Mouse (Mus musculus): ENCODE results near the gene Krtap5-4. TPM values are rescaled to one million over a fixed set of nuclear protein-coding genes. Genes with fewer than 3 reads are reported as not detected.
"Not testable (repeated sequence)": the region's sequence is repeated elsewhere in the genome, so short reads cannot be mapped to it uniquely, and the experiment has no call there.

The Krtap5-4 gene
- total and polyA plus RNA-seq, 2 experiments from 2014 or later: not detected

- not testable (repeated sequence) for H3K9ac ChIP-seq (replicated peaks; ENCODE audit: low read length, poor library complexity, severe bottlenecking); H3K27ac ChIP-seq (ENCODE audit: low read depth, low read length); H3K27me3 ChIP-seq (ENCODE audit: insufficient read depth, low read length); DNase-seq (ENCODE audit: low spot score); H3K9me3 ChIP-seq (ENCODE audit: low read length); H3K4me2 ChIP-seq (ENCODE audit: low read depth, low read length, poor library complexity, severe bottlenecking); H3K4me3 ChIP-seq (ENCODE audit: low read depth, low read length); H3K4me1 ChIP-seq (ENCODE audit: insufficient read depth, low read length); H3K36me3 ChIP-seq (ENCODE audit: insufficient read depth, low read length); ATAC-seq (ENCODE audit: low FRiP score)
- WGBS: 95% methylated on average over 1 of the region's 1 CpGs
These were observed 580 bp downstream of the Krtap5-4 start for GRCm38 (mm10) chr7:142303929-142304328.

GRCm38 (mm10) chr7:142314600-142315285 lies 11.4 kb downstream of the Krtap5-4 start:
- ATAC-seq (ENCODE audit: low FRiP score): no peak
- H3K4me2 ChIP-seq (ENCODE audit: low read depth, low read length, poor library complexity, severe bottlenecking): no peak overlapping the region
- H3K36me3 ChIP-seq (ENCODE audit: insufficient read depth, low read length): no peaks in the 10 kb centered on the region
- H3K9ac ChIP-seq (replicated peaks; ENCODE audit: low read length, poor library complexity, severe bottlenecking): no peak overlapping the region
- DNase-seq (ENCODE audit: low spot score): peak; percentile 42
- 27% methylated on average over 5 of the region's 5 CpGs for WGBS
- H3K9me3 ChIP-seq (ENCODE audit: low read length): no peaks in the 10 kb centered on the region
- no peak for TF ChIP-seq CTCF (IDR thresholded peaks at IDR 0.05)
- H3K4me1 ChIP-seq (ENCODE audit: insufficient read depth, low read length): no peaks in the 10 kb centered on the region
- H3K27ac ChIP-seq (ENCODE audit: low read depth, low read length): no peak overlapping the region
- H3K4me3 ChIP-seq (ENCODE audit: low read depth, low read length): no peak overlapping the region
- H3K27me3 ChIP-seq (ENCODE audit: insufficient read depth, low read length): no peaks in the 10 kb centered on the region

GRCm38 (mm10) chr7:142316558-142316957 lies 13.2 kb downstream of the Krtap5-4 start:
- peak; percentile 63; the same call in 1 of the 2 replicates for ATAC-seq (ENCODE audit: low FRiP score)
- TF ChIP-seq CTCF (IDR thresholded peaks at IDR 0.05): peak; percentile 93
- peak; percentile 74 for DNase-seq (ENCODE audit: low spot score)
- 44% methylated on average over 6 of the region's 6 CpGs for WGBS
- no peak overlapping the region for H3K27ac ChIP-seq (ENCODE audit: low read depth, low read length)
- H3K4me1 ChIP-seq (ENCODE audit: insufficient read depth, low read length): no peaks in the 10 kb centered on the region
- H3K27me3 ChIP-seq (ENCODE audit: insufficient read depth, low read length): no peaks in the 10 kb centered on the region
- no peak overlapping the region for H3K4me3 ChIP-seq (ENCODE audit: low read depth, low read length)
- H3K36me3 ChIP-seq (ENCODE audit: insufficient read depth, low read length): no peaks in the 10 kb centered on the region
- no peak overlapping the region for H3K9ac ChIP-seq (replicated peaks; ENCODE audit: low read length, poor library complexity, severe bottlenecking)
- no peaks in the 10 kb centered on the region for H3K9me3 ChIP-seq (ENCODE audit: low read length)
- H3K4me2 ChIP-seq (ENCODE audit: low read depth, low read length, poor library complexity, severe bottlenecking): no peak overlapping the region

- Histone ChIP-seq H3K9me3 (ENCODE audit: low read length) (no peaks in the 10 kb centered on the region), H3K27me3 (ENCODE audit: insufficient read depth, low read length) (no peaks in the 10 kb centered on the region), H3K4me3 (ENCODE audit: low read depth, low read length) (no peak overlapping the region), H3K9ac (replicated peaks; ENCODE audit: low read length, poor library complexity, severe bottlenecking) (no peak overlapping the region), H3K36me3 (ENCODE audit: insufficient read depth, low read length) (no peaks in the 10 kb centered on the region), H3K27ac (ENCODE audit: low read depth, low read length) (no peak overlapping the region), H3K4me1 (ENCODE audit: insufficient read depth, low read length) (no peaks in the 10 kb centered on the region), H3K4me2 (ENCODE audit: low read depth, low read length, poor library complexity, severe bottlenecking) (no peak overlapping the region)
- no peak for ATAC-seq (ENCODE audit: low FRiP score)
- no peak for TF ChIP-seq CTCF (IDR thresholded peaks at IDR 0.05)
- no peak for DNase-seq (ENCODE audit: low spot score)
- WGBS: 82% methylated on average over 5 of the region's 5 CpGs
These were observed 13.9 kb downstream of the Krtap5-4 start for GRCm38 (mm10) chr7:142317216-142317615.

- Histone ChIP-seq H3K27ac (ENCODE audit: low read depth, low read length) (no peak overlapping the region), H3K9ac (replicated peaks; ENCODE audit: low read length, poor library complexity, severe bottlenecking) (no peak overlapping the region), H3K9me3 (ENCODE audit: low read length) (no peaks in the 10 kb centered on the region), H3K4me1 (ENCODE audit: insufficient read depth, low read length) (no peaks in the 10 kb centered on the region), H3K4me3 (ENCODE audit: low read depth, low read length) (no peak overlapping the region), H3K36me3 (ENCODE audit: insufficient read depth, low read length) (no peaks in the 10 kb centered on the region), H3K4me2 (ENCODE audit: low read depth, low read length, poor library complexity, severe bottlenecking) (no peak overlapping the region), H3K27me3 (ENCODE audit: insufficient read depth, low read length) (no peaks in the 10 kb centered on the region)
- 71% methylated on average over 11 of the region's 11 CpGs for WGBS
- ATAC-seq (ENCODE audit: low FRiP score): no peak
- peak; percentile 47 for DNase-seq (ENCODE audit: low spot score)
- no peak for TF ChIP-seq CTCF (IDR thresholded peaks at IDR 0.05)
These were observed 15.8 kb downstream of the Krtap5-4 start for GRCm38 (mm10) chr7:142319124-142319523.

GRCm38 (mm10) chr7:142320906-142321305 lies 17.6 kb downstream of the Krtap5-4 start:
- Histone ChIP-seq H3K36me3 (ENCODE audit: insufficient read depth, low read length) (no peaks in the 10 kb centered on the region), H3K4me1 (ENCODE audit: insufficient read depth, low read length) (no peaks in the 10 kb centered on the region), H3K27ac (ENCODE audit: low read depth, low read length) (no peak overlapping the region), H3K4me2 (ENCODE audit: low read depth, low read length, poor library complexity, severe bottlenecking) (no peak overlapping the region), H3K27me3 (ENCODE audit: insufficient read depth, low read length) (no peaks in the 10 kb centered on the region), H3K9ac (replicated peaks; ENCODE audit: low read length, poor library complexity, severe bottlenecking) (no peak overlapping the region), H3K4me3 (ENCODE audit: low read depth, low read length) (no peak overlapping the region), H3K9me3 (ENCODE audit: low read length) (no peaks in the 10 kb centered on the region)
- no peak for TF ChIP-seq CTCF (IDR thresholded peaks at IDR 0.05)
- 46% methylated on average over 2 of the region's 2 CpGs for WGBS
- ATAC-seq (ENCODE audit: low FRiP score) (no peak), DNase-seq (ENCODE audit: low spot score) (no peak)

GRCm38 (mm10) chr7:142321637-142322306 lies 18.4 kb downstream of the Krtap5-4 start:
- not testable (repeated sequence) for H3K27ac ChIP-seq (ENCODE audit: low read depth, low read length); H3K4me3 ChIP-seq (ENCODE audit: low read depth, low read length); H3K27me3 ChIP-seq (ENCODE audit: insufficient read depth, low read length); H3K4me2 ChIP-seq (ENCODE audit: low read depth, low read length, poor library complexity, severe bottlenecking); H3K9ac ChIP-seq (replicated peaks; ENCODE audit: low read length, poor library complexity, severe bottlenecking); ATAC-seq (ENCODE audit: low FRiP score); H3K36me3 ChIP-seq (ENCODE audit: insufficient read depth, low read length); H3K4me1 ChIP-seq (ENCODE audit: insufficient read depth, low read length); H3K9me3 ChIP-seq (ENCODE audit: low read length); DNase-seq (ENCODE audit: low spot score)
- WGBS: 61% methylated on average over 3 of the region's 10 CpGs

Data from midbrain, postnatal 0 days (tissue).